18 mouse cellular contexts compared by ENCODE assay signal in the genomic region with DNA sequence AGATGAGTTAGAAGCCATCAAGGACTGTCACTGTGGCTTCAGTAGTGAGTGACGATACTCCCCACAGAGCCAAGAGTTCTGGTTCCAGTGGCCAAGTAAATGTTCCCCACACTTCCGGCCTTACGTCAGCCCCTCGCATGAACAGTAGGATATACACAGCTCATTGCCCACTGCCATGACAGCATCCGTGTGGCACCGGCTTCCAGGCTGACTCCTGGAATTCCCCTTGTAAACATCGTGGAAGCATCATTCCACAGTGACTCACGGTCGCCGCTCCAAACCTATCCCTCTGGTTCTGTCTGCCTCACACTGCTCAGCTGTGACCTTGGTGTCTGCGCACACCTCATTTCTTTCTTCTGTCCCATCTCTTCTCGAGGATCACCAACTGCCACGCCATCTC. TPM values are rescaled to one million over a fixed set of nuclear protein-coding genes. Genes with fewer than 3 reads are reported as not detected.
A peak's percentile ranks its signal among the peaks of the same experiment; 100 is the strongest.
DNase-seq lines count a peak whose midpoint lies in the region; ATAC-seq and TF ChIP-seq lines count a peak whose summit lies in the region.
"Had no signal": no experiment of that assay in that cellular context is flagged by ENCODE, and none has a peak within 500 bp of the region (broad histone marks: within the 10 kb centered on the region; RNA-seq: fewer than 3 reads in every experiment).

No protein-coding gene starts in this region.

- no peak for TF ChIP-seq CTCF in gastrocnemius, adult 2 months (IDR thresholded peaks at IDR 0.05)

- peak; percentile 16 for DNase-seq in gastrocnemius, adult 2 months
- no peak for DNase-seq in gastrocnemius, postnatal 4 days (ENCODE audit: low spot score in 2 of 2)
- peak; percentile 49 for DNase-seq in 3T3-L1 (ENCODE audit: low read depth, low spot score)
- peak; percentile 62 for DNase-seq in adrenal gland, postnatal 25 days
- DNase-seq in lung, postnatal 14 days: peak; percentile 66
- DNase-seq in cerebellum, adult 11-12 months: no peak
- no peak for DNase-seq in T-cell, adult 2 months (ENCODE audit: low spot score)
- DNase-seq: cerebellum, postnatal 25 days; heart, adult 18-20 months; heart, postnatal 10 days; layer of hippocampus, adult 9-11 months; right cerebral cortex, adult 18-20 months; thymus, postnatal 4 days had no signal

- H3K9me3 ChIP-seq in kidney, embryonic 14.5 days (ENCODE audit: control insufficient read depth, low read length): no peaks in the 10 kb centered on the region
- H3K9me3 ChIP-seq: embryonic facial prominence, embryonic 12.5 days; G1E; midbrain, embryonic 13.5 days; neural tube, embryonic 13.5 days had no signal

- intact Hi-C loops in gastrocnemius, adult 2 months (cut with DNase I): no loop called here

- no peaks in the 10 kb centered on the region for H3K36me3 ChIP-seq in kidney, embryonic 14.5 days (ENCODE audit: control insufficient read depth, insufficient read depth, low read length)
- H3K36me3 ChIP-seq: midbrain, embryonic 13.5 days; neural tube, embryonic 13.5 days had no signal

- H3K9ac ChIP-seq in kidney, embryonic 14.5 days (ENCODE audit: low read depth, low read length): no peak overlapping the region
- H3K9ac ChIP-seq: embryonic facial prominence, embryonic 12.5 days; midbrain, embryonic 13.5 days; neural tube, embryonic 13.5 days had no signal

- H3K27ac ChIP-seq in gastrocnemius, adult 2 months: no peak overlapping the region
- no peak overlapping the region for H3K27ac ChIP-seq in kidney, embryonic 14.5 days (ENCODE audit: low read depth, low read length)
- H3K27ac ChIP-seq: embryonic facial prominence, embryonic 12.5 days; midbrain, embryonic 13.5 days had no signal

- no peak for ATAC-seq in kidney, embryonic 14.5 days (ENCODE audit: low FRiP score, low TSS enrichment)
- ATAC-seq: midbrain, embryonic 13.5 days had no signal

- 90% methylated on average over 13 of the region's 13 CpGs for WGBS in kidney, embryonic 14.5 days

- 0 out of 2 replicates have a peak, but pooled peaks cover 9% of the 10 kb centered on the region for H3K4me1 ChIP-seq in kidney, embryonic 14.5 days (ENCODE audit: control insufficient read depth, insufficient read depth, low read length)
- H3K4me1 ChIP-seq: embryonic facial prominence, embryonic 12.5 days had no signal

- H3K27me3 ChIP-seq in kidney, embryonic 14.5 days (ENCODE audit: control insufficient read depth, insufficient read depth, low read length): no peaks in the 10 kb centered on the region
- H3K27me3 ChIP-seq: embryonic facial prominence, embryonic 12.5 days; midbrain, embryonic 13.5 days; neural tube, embryonic 13.5 days had no signal

- H3K4me2 ChIP-seq in kidney, embryonic 14.5 days (replicated peaks; ENCODE audit: low read depth, low read length): no peak overlapping the region
- H3K4me2 ChIP-seq: embryonic facial prominence, embryonic 12.5 days; midbrain, embryonic 13.5 days; neural tube, embryonic 13.5 days had no signal

- H3K4me3 ChIP-seq in gastrocnemius, adult 2 months: no peak overlapping the region
- no peak overlapping the region for H3K4me3 ChIP-seq in kidney, embryonic 14.5 days (ENCODE audit: low read length)
- H3K4me3 ChIP-seq: embryonic facial prominence, embryonic 12.5 days; midbrain, embryonic 13.5 days; neural tube, embryonic 13.5 days had no signal

RNA-seq across cellular contexts. Expression of a gene that starts 12.4 kb away (rescaled TPM):
- total RNA-seq in gastrocnemius, adult 2 months (2021): 1 to 10 TPM; 4.3 to 6.4 TPM
- 10 to 100 TPM; 22.3 to 23.5 TPM for total RNA-seq in gastrocnemius, postnatal 4 days (2021)
- 1,323 and 1,340 TPM in 2 replicates for total RNA-seq in adrenal gland, postnatal 25 days (2021)
- polyA plus RNA-seq in kidney, embryonic 14.5 days (2014; fragmentation: Nextera tagmentation; extraction: Ambion mirVana): 10.2 and 12.6 TPM in 2 replicates

Comparison
In these comparisons a context has a peak if more than half of its experiments do, and no peak if none do; other contexts are left out.
1. DNase-seq: peak in gastrocnemius, adult 2 months (single experiment), 3T3-L1 (single experiment), adrenal gland, postnatal 25 days (single experiment) and lung, postnatal 14 days (single experiment); none in gastrocnemius, postnatal 4 days (0 of 2), cerebellum, adult 11-12 months (single experiment) and T-cell, adult 2 months (single experiment).
2. RNA of a gene that starts 12.4 kb away (total RNA-seq): 1,323 to 1,340 TPM in adrenal gland, postnatal 25 days; 22.3 to 23.5 TPM in gastrocnemius, postnatal 4 days and 4.3 to 6.4 TPM in gastrocnemius, adult 2 months; every median in the first group is over 10 times any median in the second.